Mouse (Mus musculus) MEL (cell line): ENCODE measurements at regions not wholly inside any gene's neighbourhood (a gene's known extent, or its start where the extent isn't known, plus 50 kb on each side); places are given as distances from the start of the nearest gene placed in this dataset.
A peak's percentile ranks its signal among the peaks of the same experiment; 100 is the strongest.

Experiments used
- DNase-seq: peaks from one replicate; pipeline ENCODE4 v3.0.0; 2011; ENCODE audit warnings: low read depth, low spot score
- H3K27ac ChIP-seq: 2 replicates; pipeline ENCODE4 v1.5.1; 2012; ENCODE audit warnings: low read depth, mild to moderate bottlenecking, control low read depth, low read length, moderate library complexity; ENCODE audit not compliant: control insufficient read depth
- H3K27me3 ChIP-seq, 2 experiments: fragments of 150-350 bp in 1 of 2; sonication (generic) in 1 of 2; 2 replicates each; pipeline ENCODE4 v1.6.1; 2012; ENCODE audit warnings: low read length in 2 of 2, mild to moderate bottlenecking in 2 of 2, improper control_type of control experiment in 1 of 2, moderate library complexity in 1 of 2; ENCODE audit not compliant: insufficient read depth in 2 of 2, control insufficient read depth in 1 of 2
- H3K36me3 ChIP-seq, 2 experiments: 2 replicates each; pipeline ENCODE4 v1.6.1; 2012 to 2014; ENCODE audit warnings: low read length in 2 of 2, improper control_type of control experiment in 1 of 2, inconsistent platforms in 1 of 2, mild to moderate bottlenecking in 1 of 2; ENCODE audit not compliant: insufficient read depth in 2 of 2, control insufficient read depth in 1 of 2
- H3K4me1 ChIP-seq, 2 experiments: fragments of 150-350 bp in 1 of 2; sonication (generic) in 1 of 2; 2 replicates each; pipeline ENCODE4 v1.6.1; 2012; ENCODE audit warnings: low read length in 2 of 2, improper control_type of control experiment in 1 of 2, mild to moderate bottlenecking in 1 of 2; ENCODE audit not compliant: insufficient read depth in 2 of 2, control insufficient read depth in 1 of 2
- H3K4me3 ChIP-seq, 2 experiments: fragments of 150-350 bp in 1 of 2; sonication (generic) in 1 of 2; 2 replicates each; pipeline ENCODE4 v1.5.1; 2012; ENCODE audit warnings: low read depth in 2 of 2, low read length in 2 of 2, mild to moderate bottlenecking in 2 of 2, moderate library complexity in 2 of 2, control low read depth in 1 of 2, improper control_type of control experiment in 1 of 2; ENCODE audit not compliant: control insufficient read depth in 1 of 2, insufficient read depth in 1 of 2
- H3K79me2 ChIP-seq: 2 replicates; pipeline ENCODE4 v1.6.1; 2012; ENCODE audit warnings: mild to moderate bottlenecking, low read length, moderate library complexity; ENCODE audit not compliant: control insufficient read depth, poor library complexity, insufficient read depth
- H3K9ac ChIP-seq: 2 replicates; pipeline ENCODE4 v1.6.1; 2012; ENCODE audit warnings: low read depth, mild to moderate bottlenecking, control low read depth, low read length, moderate library complexity; ENCODE audit not compliant: control insufficient read depth, poor library complexity, severe bottlenecking
- H3K9me3 ChIP-seq: fragments of 150-350 bp; sonication (generic); replicated peaks from 2 replicates; pipeline ENCODE4 v1.6.1; 2012; ENCODE audit warnings: mild to moderate bottlenecking, low read length, improper control_type of control experiment, moderate library complexity; ENCODE audit not compliant: insufficient read depth
- BHLHE40 ChIP-seq: IDR thresholded peaks from 2 replicates; pipeline ENCODE4 v1.6.1; 2012; ENCODE audit warnings: low read depth, mild to moderate bottlenecking, inconsistent platforms, low read length, improper control_type of control experiment, borderline replicate concordance
- CHD1 ChIP-seq: IDR thresholded peaks from 2 replicates; pipeline ENCODE4 v1.6.1; 2012; ENCODE audit warnings: low read depth, mild to moderate bottlenecking, inconsistent platforms, low read length, improper control_type of control experiment
- CHD2 ChIP-seq: IDR thresholded peaks from 2 replicates; pipeline ENCODE4 v1.6.1; 2011; ENCODE audit warnings: low read length, improper control_type of control experiment
- CTCF ChIP-seq, 3 experiments: IDR thresholded peaks in 2 of 3; conservative IDR thresholded peaks in 1 of 3; 2 replicates each; pipeline ENCODE4 v1.5.1; 2011 to 2012; ENCODE audit warnings: low read length in 3 of 3, low read depth in 2 of 3, mild to moderate bottlenecking in 2 of 3, improper control_type of control experiment in 1 of 3, inconsistent platforms in 1 of 3, mixed read lengths in 1 of 3, moderate library complexity in 1 of 3; ENCODE audit not compliant: control insufficient read depth in 1 of 3, insufficient read depth in 1 of 3, poor library complexity in 1 of 3, severe bottlenecking in 1 of 3
- E2F4 ChIP-seq: IDR thresholded peaks from 2 replicates; pipeline ENCODE4 v1.6.1; 2011; ENCODE audit warnings: low read depth, low read length, improper control_type of control experiment, borderline replicate concordance
- ELF1 ChIP-seq: IDR thresholded peaks from 2 replicates; pipeline ENCODE4 v1.6.1; 2014; ENCODE audit warnings: low read depth, mild to moderate bottlenecking, inconsistent platforms, low read length, improper control_type of control experiment, moderate library complexity
- EP300 ChIP-seq, 2 experiments: IDR thresholded peaks; 2 replicates each; pipeline ENCODE4 v1.6.1; 2011; ENCODE audit warnings: improper control_type of control experiment in 2 of 2, low read length in 2 of 2, low read depth in 1 of 2, mild to moderate bottlenecking in 1 of 2
- ETS1 ChIP-seq: IDR thresholded peaks from 2 replicates; pipeline ENCODE4 v1.6.1; 2012; ENCODE audit warnings: low read depth, mild to moderate bottlenecking, inconsistent platforms, low read length, improper control_type of control experiment, moderate library complexity
- GABPA ChIP-seq: IDR thresholded peaks from 2 replicates; pipeline ENCODE4 v1.6.1; 2012; ENCODE audit warnings: low read depth, mild to moderate bottlenecking, inconsistent platforms, low read length, improper control_type of control experiment, moderate library complexity
- GATA1 ChIP-seq: IDR thresholded peaks from 2 replicates; pipeline ENCODE4 v1.6.1; 2011; ENCODE audit warnings: low read depth, low read length, improper control_type of control experiment
- HCFC1 ChIP-seq: IDR thresholded peaks from 2 replicates; pipeline ENCODE4 v1.6.1; 2012; ENCODE audit warnings: low read depth, mild to moderate bottlenecking, inconsistent platforms, low read length, improper control_type of control experiment, moderate library complexity
- JUND ChIP-seq: IDR thresholded peaks from 2 replicates; pipeline ENCODE4 v1.6.1; 2011; ENCODE audit warnings: low read depth, mild to moderate bottlenecking, improper control_type of control experiment, low read length
- KAT2A ChIP-seq: conservative IDR thresholded peaks from 2 replicates; pipeline ENCODE4 v1.6.1; 2012; ENCODE audit warnings: low read depth, low read length, improper control_type of control experiment, inconsistent platforms
- MAFK ChIP-seq: IDR thresholded peaks from 2 replicates; pipeline ENCODE4 v1.6.1; 2011; ENCODE audit warnings: low read depth, mild to moderate bottlenecking, low read length, improper control_type of control experiment, borderline replicate concordance
- MAZ ChIP-seq: IDR thresholded peaks from 2 replicates; pipeline ENCODE4 v1.6.1; 2012; ENCODE audit warnings: low read depth, mild to moderate bottlenecking, inconsistent platforms, low read length, improper control_type of control experiment
- MEF2A ChIP-seq: IDR thresholded peaks from 2 replicates; pipeline ENCODE4 v1.6.1; 2014; ENCODE audit warnings: low read depth, mild to moderate bottlenecking, inconsistent platforms, low read length, improper control_type of control experiment; ENCODE audit not compliant: poor library complexity, insufficient replicate concordance, severe bottlenecking; ENCODE audit errors: extremely low read depth
- MXI1 ChIP-seq: IDR thresholded peaks from 2 replicates; pipeline ENCODE4 v1.6.1; 2011; ENCODE audit warnings: mild to moderate bottlenecking, low read depth, low read length, improper control_type of control experiment
- MYB ChIP-seq: IDR thresholded peaks from 2 replicates; pipeline ENCODE4 v1.6.1; 2011; ENCODE audit warnings: mild to moderate bottlenecking, low read depth, low read length, improper control_type of control experiment
- MYC ChIP-seq: IDR thresholded peaks from 2 replicates; pipeline ENCODE4 v1.6.1; 2011; ENCODE audit warnings: low read depth, mild to moderate bottlenecking, low read length, improper control_type of control experiment, moderate library complexity
- NRF1 ChIP-seq: IDR thresholded peaks from 2 replicates; pipeline ENCODE4 v1.6.1; 2014; ENCODE audit warnings: low read depth, mild to moderate bottlenecking, inconsistent platforms, low read length, improper control_type of control experiment, moderate library complexity; ENCODE audit not compliant: poor library complexity, insufficient read depth, severe bottlenecking
- POLR2AphosphoS2 ChIP-seq: IDR thresholded peaks from 2 replicates; pipeline ENCODE4 v1.6.1; 2011; ENCODE audit warnings: low read length, improper control_type of control experiment
- POLR2AphosphoS5 ChIP-seq: IDR thresholded peaks from 2 replicates; pipeline ENCODE4 v1.6.1; 2012; ENCODE audit warnings: low read depth, borderline replicate concordance, mild to moderate bottlenecking, inconsistent platforms, low read length, moderate library complexity, mixed read lengths
- RAD21 ChIP-seq: IDR thresholded peaks from 2 replicates; pipeline ENCODE4 v1.6.1; 2011; ENCODE audit warnings: mild to moderate bottlenecking, low read depth, low read length, improper control_type of control experiment
- RCOR1 ChIP-seq: IDR thresholded peaks from 2 replicates; pipeline ENCODE4 v1.6.1; 2012; ENCODE audit warnings: low read depth, mild to moderate bottlenecking, inconsistent platforms, low read length, improper control_type of control experiment
- SIN3A ChIP-seq: IDR thresholded peaks from 2 replicates; pipeline ENCODE4 v1.6.1; 2012; ENCODE audit warnings: low read length, improper control_type of control experiment, inconsistent platforms
- SMC3 ChIP-seq: IDR thresholded peaks from 2 replicates; pipeline ENCODE4 v1.6.1; 2011; ENCODE audit warnings: low read depth, low read length, improper control_type of control experiment
- TAL1 ChIP-seq: IDR thresholded peaks from 2 replicates; pipeline ENCODE4 v1.6.1; 2012; ENCODE audit warnings: mild to moderate bottlenecking, inconsistent platforms, low read length, moderate library complexity, mixed read lengths
- TBP ChIP-seq: IDR thresholded peaks from 2 replicates; pipeline ENCODE4 v1.8.0; 2011; ENCODE audit warnings: low read depth, low read length, improper control_type of control experiment
- TCF12 ChIP-seq: IDR thresholded peaks from 2 replicates; pipeline ENCODE4 v1.6.1; 2014; ENCODE audit warnings: low read depth, mild to moderate bottlenecking, inconsistent platforms, low read length, improper control_type of control experiment, moderate library complexity
- UBTF ChIP-seq: IDR thresholded peaks from 2 replicates; pipeline ENCODE4 v1.6.1; 2012; ENCODE audit warnings: low read depth, mild to moderate bottlenecking, inconsistent platforms, low read length, improper control_type of control experiment, moderate library complexity, borderline replicate concordance; ENCODE audit not compliant: insufficient read depth
- USF1 ChIP-seq: IDR thresholded peaks from 2 replicates; pipeline ENCODE4 v1.6.1; 2014; ENCODE audit warnings: low read depth, mild to moderate bottlenecking, inconsistent platforms, low read length, improper control_type of control experiment, moderate library complexity
- USF2 ChIP-seq, 2 experiments: IDR thresholded peaks; 2 replicates each; pipeline ENCODE4 v1.6.1; 2011 to 2012; ENCODE audit warnings: improper control_type of control experiment in 2 of 2, low read length in 2 of 2, borderline replicate concordance in 1 of 2, inconsistent platforms in 1 of 2, low read depth in 1 of 2, mild to moderate bottlenecking in 1 of 2; ENCODE audit not compliant: insufficient read depth in 1 of 2
- ZC3H11A ChIP-seq: IDR thresholded peaks from 2 replicates; pipeline ENCODE4 v1.6.1; 2012; ENCODE audit warnings: low read depth, mild to moderate bottlenecking, inconsistent platforms, low read length, improper control_type of control experiment
- ZKSCAN1 ChIP-seq: IDR thresholded peaks from 2 replicates; pipeline ENCODE4 v1.6.1; 2012; ENCODE audit warnings: low read depth, mild to moderate bottlenecking, inconsistent platforms, low read length, improper control_type of control experiment, moderate library complexity
- ZMIZ1 ChIP-seq: IDR thresholded peaks from 2 replicates; pipeline ENCODE4 v1.6.1; 2012; ENCODE audit warnings: low read depth, mild to moderate bottlenecking, inconsistent platforms, low read length, improper control_type of control experiment, moderate library complexity
- ZNF384 ChIP-seq: IDR thresholded peaks from 2 replicates; pipeline ENCODE4 v1.6.1; 2012; ENCODE audit warnings: low read depth, mild to moderate bottlenecking, inconsistent platforms, low read length, improper control_type of control experiment

DNA sequence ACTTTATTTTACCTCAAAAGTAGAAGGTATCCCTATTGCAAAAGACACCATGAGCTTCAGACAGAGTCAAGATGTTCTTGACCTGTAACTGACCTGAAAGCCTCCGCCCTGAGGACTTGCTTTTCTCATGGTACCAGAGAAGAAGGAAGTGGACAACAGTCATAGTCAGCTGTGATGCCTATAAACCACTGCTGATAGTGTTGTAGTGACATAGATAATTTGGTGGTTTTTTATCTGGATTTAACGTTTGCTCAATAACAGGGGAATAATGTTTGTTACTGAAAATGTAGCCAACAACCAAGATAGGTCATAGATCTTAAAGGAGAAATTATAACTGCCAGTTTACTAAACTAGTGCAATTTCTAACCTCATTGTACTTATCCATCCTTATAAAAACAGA, 1357.2 kb downstream of the Olfm4 start:
- no peaks in the 10 kb centered on the region for H3K79me2 ChIP-seq
- peak; percentile 50 for DNase-seq
- no peak overlapping the region for H3K9ac ChIP-seq
- TF ChIP-seq CHD2 = no peak
- no peak for TF ChIP-seq HCFC1
- TF ChIP-seq RAD21 = no peak
- TF ChIP-seq MYB = peak; percentile 86
- TF ChIP-seq TCF12 = peak; percentile 85
- TF ChIP-seq ZMIZ1 = no peak
- TF ChIP-seq NRF1 = no peak
- TF ChIP-seq JUND = peak; percentile 49; the same call in 1 of the 2 replicates
- peak; percentile 72 for TF ChIP-seq SIN3A
- TF ChIP-seq TAL1 = no peak
- TF ChIP-seq E2F4 = no peak
- peak; percentile 16; the same call in 1 of the 2 replicates for TF ChIP-seq SMC3
- 0 out of 2 replicates have a peak, but pooled peaks have one; percentile 19 for TF ChIP-seq ZC3H11A
- peak; percentile 87 for TF ChIP-seq RCOR1
- TF ChIP-seq POLR2AphosphoS5 = no peak
- TF ChIP-seq ELF1 = peak; percentile 37; the same call in 1 of the 2 replicates
- peak; percentile 68; the same call in 1 of the 2 replicates for TF ChIP-seq MAFK
- no peak for TF ChIP-seq TBP
- no peak for TF ChIP-seq MAZ
- peak; percentile 95 to 96 for TF ChIP-seq EP300 (IDR thresholded peaks at IDR 0.05; ENCODE audit: low read depth in 1 of 2, low read length in 2 of 2)
- no peak for TF ChIP-seq CHD1
- no peak for TF ChIP-seq MYC
- no peak for TF ChIP-seq POLR2AphosphoS2
- no peak for TF ChIP-seq UBTF
- no peak for TF ChIP-seq MEF2A
- no peak for TF ChIP-seq CTCF (IDR thresholded peaks at IDR 0.05 in 2 of 3, conservative IDR thresholded peaks at IDR 0.05 in 1 of 3; ENCODE audit: control insufficient read depth in 1 of 3, insufficient read depth in 1 of 3, low read depth in 2 of 3, low read length in 3 of 3, poor library complexity in 1 of 3, severe bottlenecking in 1 of 3)
- no peak for TF ChIP-seq BHLHE40
- no peak for TF ChIP-seq ZNF384
- no peak; the same call in 1 of the 2 replicates for TF ChIP-seq MXI1
- no peak for TF ChIP-seq GABPA
- TF ChIP-seq USF1 = no peak
- peak; percentile 93 for TF ChIP-seq GATA1
- no peak for TF ChIP-seq ZKSCAN1
- peak; percentile 99 for TF ChIP-seq ETS1
- TF ChIP-seq USF2 (IDR thresholded peaks at IDR 0.05; ENCODE audit: borderline replicate concordance in 1 of 2, insufficient read depth in 1 of 2, low read depth in 1 of 2, low read length in 2 of 2) = no peak
- TF ChIP-seq KAT2A = 0 out of 2 replicates have a peak, but pooled peaks have one; percentile 33
- no peak overlapping the region for H3K4me3 ChIP-seq
- H3K27ac ChIP-seq = no peak overlapping the region
- H3K27me3 ChIP-seq = no peaks in the 10 kb centered on the region
- peaks cover 0 to 4% of the 10 kb centered on the region in 2 experiments; a peak in 2 of 4 replicates for H3K36me3 ChIP-seq
- H3K9me3 ChIP-seq = no peaks in the 10 kb centered on the region
- peaks cover 2 to 14% of the 10 kb centered on the region in 2 experiments; a peak in 3 of 4 replicates for H3K4me1 ChIP-seq
